Mouse (Mus musculus) thymus, postnatal 36 days (tissue): ENCODE measurements around the gene 4930579G24Rik.
A peak's percentile ranks its signal among the peaks of the same experiment; 100 is the strongest.

Source experiments
- DNase-seq, 2 experiments: peaks; one replicate each; pipeline ENCODE4 v3.0.0; 2022; ENCODE audit warnings: mixed read lengths in 2 of 2

4930579G24Rik gene

DNA sequence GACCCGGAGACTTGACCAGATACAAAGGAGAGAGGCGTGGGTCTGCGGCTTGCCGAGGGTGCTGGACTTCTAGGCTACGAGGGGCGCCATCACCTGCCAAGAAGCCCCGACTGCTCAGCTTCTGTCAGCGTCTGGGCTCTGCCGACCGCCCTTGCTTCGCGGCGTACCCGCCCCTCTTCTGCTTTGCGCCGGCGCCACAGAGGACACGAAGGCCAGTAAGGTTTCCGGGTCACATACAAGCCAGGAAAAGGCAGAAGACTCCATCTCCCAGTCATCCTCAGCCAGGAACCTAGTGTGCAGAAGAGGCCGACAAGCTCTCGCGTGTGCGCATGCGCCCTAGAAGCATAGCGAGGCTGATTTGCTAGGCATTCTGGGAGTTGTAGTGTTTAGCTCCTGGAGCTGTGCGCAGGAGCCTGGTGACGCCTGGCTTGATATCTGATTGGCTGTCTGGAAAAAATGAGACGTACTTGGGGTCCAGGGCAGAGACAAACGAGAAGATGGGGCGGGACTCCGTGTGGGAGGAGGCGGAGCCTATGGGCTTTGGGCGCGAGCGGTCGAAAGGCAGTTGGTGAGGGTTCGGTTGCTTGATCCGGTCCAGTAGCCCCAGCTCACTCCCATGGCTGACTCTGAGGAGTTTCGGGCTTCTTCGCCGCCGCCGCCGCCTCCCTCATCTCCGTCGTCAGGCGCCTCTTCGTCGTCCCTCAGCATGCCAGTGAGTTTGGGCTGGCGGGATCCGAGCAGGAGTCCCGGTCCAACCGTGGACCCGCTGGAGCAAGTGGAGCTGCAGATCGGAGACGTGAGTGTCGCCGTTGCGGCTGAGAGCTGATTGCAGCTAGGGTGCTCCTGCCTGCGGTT is at the start of gene 4930579G24Rik:
4930579G24Rik (plus strand) TSS at position 519 of the 855 bp plus-strand sequence.
- peak; percentile 92 to 96 for DNase-seq

DNA sequence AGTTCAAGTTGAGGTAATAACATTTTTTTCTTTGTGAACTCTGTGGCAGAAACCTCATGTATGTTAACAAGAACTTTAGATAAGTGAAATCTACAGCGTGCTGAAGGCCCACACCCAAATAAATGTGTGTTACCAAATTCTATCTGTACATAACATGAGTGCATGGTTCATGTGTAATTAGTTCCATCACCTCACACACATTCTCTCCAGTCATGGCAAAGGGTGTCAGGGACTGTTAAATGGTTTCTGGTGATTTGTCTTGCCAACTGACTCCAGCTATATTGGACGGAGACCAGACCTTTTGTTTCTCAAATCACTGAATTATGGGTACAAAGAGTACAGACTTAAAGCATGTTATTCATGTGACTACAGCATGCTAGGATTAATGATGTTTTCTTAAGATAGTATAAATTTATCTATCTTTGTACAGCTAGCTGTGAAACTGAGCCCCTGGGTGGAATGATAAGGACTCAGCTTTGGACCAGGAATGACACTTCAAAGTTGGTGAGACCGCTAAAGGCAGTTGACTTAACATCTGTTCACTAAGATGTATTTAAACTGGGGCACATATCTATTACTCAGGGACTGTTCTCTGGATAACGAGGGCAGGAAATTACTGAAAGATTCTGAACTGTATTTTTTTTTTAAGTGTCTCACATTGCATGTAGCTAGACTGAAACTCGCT is 48.8 kb upstream of the 4930579G24Rik start:
- no peak for DNase-seq

DNA sequence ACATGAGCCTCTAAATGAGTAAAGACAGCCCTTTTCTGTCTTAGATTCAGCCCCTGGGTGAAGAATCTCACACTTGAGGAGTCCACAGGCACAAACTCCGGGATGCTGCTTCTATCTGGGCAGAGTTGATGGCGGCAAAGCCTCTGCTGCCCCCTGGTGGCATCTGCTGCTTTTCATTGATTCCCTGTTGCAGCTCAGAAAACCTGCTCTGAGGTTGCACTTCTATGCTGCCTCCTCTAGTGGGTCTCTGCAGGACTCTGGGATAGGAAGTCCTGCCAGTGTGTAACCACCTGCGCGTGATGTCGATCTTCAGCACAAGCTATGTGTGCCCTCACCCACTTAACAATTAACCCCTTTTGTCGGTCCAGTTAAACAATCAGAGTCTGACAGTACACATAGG is 42.1 kb upstream of the 4930579G24Rik start:
- peak; percentile 82 to 85 for DNase-seq

DNA sequence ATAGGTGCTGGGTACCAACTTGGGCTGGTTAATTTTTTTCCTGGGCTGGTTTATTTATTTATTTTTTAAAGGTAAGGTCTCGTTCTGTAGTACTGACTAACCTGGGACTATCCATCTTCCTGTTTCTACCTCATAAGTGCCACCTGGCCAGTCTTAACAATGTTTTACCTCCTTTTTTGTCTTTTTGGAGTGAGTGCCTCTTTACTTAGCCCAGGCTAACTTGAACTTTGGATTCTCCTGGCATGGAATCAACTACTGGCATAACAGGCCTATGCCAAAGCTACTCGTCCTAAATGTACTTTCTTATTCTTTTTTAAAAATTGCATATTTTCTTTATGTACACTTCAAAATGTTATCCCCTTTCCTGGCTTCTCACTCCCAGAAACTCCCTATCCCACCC is 39.2 kb upstream of the 4930579G24Rik start:
- DNase-seq = no peak

DNA sequence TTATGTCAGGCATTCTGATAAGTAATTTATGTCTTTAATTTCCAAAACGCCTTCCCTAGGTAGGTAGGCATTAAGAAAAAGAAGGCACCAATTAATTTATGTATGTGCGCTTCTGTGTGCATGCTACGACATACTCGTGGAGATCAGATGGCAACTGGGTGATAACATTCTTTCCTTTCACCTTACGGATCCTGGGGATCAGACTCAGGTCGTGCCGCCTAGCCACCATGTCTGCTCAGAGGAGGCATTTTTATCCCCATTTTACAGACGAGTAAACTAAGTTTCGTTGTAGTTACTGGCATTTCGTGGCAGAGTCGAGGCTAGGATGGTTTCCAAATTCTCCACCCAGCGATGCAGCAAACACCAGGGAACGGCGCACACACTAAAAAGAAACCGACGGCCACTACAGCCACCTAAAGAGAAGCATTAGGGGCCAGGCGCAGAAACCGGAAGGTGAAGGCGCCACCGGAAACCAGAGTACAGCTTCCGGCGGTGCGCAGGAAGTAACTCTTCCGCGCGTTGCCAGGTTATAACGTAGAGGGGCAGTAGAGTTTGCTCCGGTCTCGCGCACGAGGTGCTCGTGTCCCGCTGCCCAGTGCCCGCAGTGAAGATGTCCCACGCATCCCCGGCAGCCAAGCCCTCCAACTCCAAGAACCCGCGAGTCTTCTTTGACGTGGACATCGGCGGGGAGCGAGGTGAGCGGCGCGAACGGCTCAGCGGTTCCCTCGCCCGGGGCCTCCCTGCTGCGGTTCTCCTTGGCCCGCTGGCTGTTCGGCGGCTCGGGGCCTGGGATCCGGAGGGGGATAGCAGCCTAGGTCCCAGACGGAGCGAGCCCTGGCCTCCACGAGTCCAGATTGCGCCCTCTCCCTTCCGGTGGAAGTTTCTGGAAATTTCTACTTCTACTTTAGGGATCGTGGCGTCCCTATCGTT is 37.8 kb upstream of the 4930579G24Rik start, which contains the start of gene Ppid:
Ppid (plus strand) TSS at position 480 of the 930 bp plus-strand sequence.
- DNase-seq = peak; percentile 69 to 75

DNA sequence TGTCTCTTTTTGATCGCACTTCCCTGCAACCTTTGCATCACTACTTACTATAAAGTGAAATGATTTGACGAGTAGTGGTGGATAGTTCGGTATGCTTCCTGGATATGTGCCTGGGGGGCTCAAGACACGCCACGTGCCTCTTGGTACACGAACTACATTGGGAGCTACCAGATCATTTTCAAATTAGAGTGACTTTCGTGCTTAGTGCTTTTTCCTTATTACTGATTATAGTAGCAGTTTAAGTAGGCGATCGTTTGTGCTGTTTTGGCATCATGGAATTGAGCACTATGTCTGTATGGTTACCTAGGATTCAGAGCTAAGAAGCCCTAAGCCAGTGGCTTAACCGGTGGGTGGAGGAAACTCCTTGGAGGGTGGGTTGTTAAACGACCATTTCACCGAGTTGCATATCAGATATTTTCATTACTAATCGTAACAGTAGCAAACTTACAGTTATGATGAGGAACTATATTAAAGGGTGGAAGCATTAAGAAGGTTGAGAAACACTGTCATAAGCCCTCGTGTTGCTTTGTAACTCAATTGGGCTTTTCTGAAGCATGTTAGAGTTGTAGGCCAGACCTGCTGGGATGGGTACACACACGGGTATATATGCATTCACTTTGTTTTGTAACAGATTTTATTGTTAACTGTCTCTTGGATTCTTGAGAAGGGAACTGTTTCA is 36.9 kb upstream of the 4930579G24Rik start:
- no peak for DNase-seq

DNA sequence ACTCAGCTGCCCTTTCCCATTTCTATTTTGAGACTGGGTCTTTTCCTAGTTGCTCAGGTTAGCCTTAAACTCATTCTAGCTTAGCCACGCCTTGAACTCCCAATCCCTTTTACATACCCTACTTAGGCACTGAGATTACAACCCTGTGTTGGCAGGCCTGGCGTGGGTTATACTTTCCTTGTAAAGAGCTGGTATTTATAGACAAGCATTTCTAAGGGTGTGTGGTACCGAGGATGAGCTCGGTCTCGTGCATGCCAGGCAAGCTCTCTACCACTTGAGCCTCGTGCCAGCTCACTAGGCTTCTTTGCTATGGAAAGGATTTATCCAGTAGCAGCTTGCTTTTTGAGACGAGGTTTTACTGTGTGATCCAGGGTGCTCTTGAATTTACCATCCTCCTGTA is 33.4 kb upstream of the 4930579G24Rik start:
- DNase-seq = no peak

DNA sequence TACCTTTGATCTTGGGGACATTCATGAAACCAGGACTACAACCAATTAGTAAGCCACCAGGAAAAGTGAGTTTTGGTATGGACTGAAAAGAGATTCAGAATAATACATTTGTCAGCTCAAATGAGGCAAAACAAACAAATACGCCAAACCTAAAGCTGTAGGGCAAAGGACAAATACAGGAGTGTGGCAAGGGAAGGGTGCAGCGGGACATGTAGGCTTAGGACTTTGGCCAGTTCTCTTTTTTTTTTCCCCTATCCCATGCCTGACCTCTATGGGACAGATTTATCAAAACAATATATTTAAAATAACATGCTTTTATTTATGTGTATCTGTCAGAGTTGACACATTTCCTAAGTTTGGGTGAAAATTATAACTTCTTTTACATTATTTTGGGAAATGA is 19.0 kb upstream of the 4930579G24Rik start:
- DNase-seq = no peak

DNA sequence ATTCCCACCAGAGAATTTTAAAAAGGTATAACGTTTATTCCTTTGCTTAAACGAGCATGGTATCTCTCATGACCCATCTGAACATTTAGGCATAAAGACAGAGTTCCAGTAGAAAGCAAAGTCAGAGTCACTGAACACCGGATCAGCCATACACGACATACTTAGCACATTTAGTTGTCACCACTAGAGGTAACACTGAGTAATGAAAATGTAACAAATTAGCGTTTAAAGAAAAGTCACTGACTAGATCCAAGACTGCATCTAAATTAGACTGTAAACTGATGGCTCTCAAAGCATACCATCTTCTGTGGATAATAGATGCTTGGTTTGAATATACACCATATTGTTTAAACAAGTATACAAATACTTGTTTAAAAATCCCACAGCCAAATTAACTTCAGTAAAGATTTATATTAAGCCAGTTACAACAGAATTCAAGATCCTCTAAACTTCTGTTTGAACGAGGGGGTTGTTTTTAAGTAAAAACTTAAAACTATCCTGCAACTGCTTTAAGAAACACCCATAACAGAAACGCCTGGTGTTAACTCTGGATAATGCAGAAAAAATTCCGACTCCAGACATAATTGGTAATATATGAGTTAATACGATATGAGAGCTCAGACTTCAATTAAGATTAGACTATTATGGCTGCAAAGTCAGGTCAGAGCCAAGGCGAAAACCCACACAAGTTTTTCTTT is 1.2 kb upstream of the 4930579G24Rik start:
- DNase-seq = no peak

DNA sequence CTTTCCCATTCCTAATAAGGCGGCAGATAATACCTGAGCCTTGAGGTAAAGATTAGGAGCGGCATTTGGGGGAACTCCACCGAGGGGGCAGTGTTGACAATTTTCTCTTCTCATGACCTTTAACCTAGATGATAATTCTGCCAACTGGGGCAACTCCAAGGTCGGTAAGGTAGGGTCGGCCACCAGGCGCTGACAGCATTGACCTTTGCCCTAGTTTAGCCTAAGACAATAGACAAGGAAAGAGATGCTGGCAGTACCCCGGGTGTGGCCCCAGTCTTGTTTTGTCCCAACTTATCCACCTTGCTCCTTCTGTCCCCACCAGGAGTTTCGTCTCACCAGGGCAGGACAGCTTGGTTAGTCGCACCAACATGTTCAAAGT is 708 bp upstream of the 4930579G24Rik start:
- no peak for DNase-seq

DNA sequence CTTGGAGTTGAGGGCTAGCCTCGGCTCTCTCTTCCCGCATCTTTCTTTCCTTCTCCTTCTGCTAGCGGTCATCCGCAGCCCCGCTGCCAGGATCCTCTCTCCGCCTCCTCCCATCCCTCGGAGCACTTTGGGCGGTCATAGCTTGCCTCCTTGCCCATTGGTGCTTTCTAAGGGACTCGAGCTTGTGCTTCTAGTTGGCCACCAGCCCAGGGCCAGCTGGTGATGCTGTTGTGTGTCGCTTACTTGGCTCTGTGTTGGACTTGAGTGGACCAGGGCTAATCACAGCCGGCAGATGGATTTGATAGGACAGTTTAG is 494 bp downstream of the 4930579G24Rik start, which contains the start of gene Etfdh:
Etfdh (minus strand) TSS at position 85 of the 315 bp plus-strand sequence.
- no peak for DNase-seq

DNA sequence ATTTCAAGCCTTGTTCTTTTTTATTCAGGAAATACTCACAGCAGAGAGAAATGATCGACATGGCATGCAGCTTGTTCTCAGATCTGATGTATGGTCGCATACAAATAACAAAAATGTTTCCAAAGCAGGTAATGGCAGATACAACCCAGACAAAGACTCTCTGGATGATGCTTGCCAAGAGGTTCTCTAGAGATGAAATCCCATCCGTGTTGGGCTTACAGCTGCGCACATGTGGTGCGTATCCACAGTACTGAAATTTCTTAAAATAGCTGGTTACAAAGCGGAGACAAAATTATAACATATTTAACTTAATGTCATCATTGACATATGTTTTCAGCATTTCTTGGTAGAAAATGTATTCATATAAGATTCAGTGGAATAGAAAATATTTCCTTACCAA is 23.2 kb downstream of the 4930579G24Rik start:
- no peak for DNase-seq

DNA sequence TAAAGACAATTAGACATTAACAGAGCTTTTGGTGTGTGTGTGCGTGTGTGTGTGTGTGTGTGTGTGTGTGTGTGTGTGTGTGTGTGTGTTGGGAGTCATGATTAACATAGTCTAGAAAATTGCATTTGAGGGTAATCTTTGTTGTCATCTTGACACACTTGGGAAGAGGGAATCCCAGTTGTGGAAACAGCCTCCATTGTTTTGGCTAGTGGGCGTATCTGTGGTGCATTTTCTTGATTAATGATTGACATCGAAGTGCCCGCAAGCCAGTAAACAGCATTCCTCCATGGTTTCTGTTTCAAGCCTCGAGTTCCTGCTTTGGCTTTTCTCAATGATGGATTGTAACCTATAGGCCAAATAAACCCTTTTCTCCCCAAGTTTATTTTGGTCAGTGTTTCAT is 27.8 kb downstream of the 4930579G24Rik start:
- no peak for DNase-seq

DNA sequence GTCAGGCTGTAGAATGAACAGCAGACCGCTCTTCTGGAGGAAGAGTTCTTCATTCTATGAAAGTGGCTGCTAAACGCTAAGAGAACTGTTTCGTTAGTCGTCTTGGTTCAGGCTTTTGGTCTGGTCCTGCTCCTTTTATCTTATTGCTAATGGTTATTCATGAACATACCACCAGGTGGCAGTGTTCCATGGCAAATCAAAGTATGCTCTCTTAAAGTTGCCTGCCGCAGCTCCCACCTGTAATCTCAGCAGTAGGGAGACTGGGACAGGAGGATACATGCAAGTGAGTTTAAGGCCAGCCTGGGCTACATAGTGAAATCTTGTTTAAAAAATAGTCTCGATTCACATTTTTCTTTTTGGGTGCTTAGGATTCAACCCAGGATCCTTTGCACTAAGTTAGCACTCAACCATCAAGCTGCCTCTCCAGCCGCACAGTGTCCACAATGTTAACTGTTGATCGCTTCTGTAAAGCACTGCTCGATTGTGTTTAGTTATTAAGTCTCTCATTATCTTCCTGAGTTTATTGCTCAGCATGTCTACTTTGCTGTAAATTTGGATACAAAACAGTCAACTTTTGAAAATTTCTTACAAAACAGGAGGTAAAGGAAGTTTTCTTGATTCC is 36.0 kb downstream of the 4930579G24Rik start:
- DNase-seq = no peak

DNA sequence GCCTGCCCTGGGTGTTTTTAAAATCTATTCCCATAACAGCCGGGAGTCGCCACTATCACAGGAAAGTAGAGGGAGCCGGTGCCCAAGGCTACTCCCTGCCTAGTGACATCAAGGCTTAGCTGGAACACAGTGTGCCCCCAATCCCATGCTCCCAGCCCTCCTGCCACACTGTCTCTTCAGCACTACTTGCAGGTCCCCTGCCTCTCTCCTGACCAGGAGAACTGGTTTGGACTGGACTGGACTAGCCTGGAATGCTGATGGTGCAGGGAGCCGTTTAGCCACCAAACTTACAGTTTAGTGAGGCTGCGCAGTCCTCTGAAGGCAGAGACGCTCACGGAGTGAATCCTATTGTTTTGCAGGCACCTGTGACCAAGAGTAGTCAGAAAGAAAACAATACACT is 41.7 kb downstream of the 4930579G24Rik start:
- DNase-seq = no peak

DNA sequence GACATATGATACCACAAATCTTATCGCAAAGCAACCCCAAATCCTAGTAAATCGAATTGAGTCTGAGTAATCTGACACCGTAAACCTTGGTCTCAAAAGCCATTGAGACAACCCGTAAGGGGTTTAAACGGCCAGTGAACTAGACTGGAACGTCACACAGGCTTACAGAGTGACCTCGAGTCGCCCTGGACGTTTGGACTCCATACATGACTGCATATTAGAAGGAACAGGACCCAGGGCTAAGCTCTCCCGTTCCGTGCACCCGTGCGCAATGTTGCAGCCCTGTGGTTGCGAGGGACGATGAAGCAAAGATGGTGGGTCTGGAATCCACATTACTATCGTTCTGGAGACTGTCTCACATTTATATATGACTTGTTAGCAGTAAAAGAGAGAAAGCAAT is 43.3 kb downstream of the 4930579G24Rik start:
- no peak for DNase-seq

DNA sequence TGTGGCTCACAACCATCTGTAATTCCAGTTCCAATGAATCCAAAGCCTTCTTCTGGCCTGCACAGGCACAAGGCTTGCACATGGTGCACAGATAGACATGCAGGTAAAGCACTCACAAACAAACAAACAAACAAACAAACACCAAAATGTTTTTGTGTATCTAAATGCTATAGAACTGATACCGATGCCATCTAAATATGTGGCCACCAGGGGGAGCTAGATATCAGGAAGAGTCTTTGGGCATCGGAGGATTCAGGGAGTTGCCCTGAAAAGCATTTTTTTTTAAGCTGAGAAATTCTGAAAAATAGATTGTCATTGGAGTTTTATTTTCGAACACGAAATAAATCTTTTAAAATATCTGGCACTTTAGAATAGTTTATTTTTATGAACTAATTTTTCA is 44.2 kb downstream of the 4930579G24Rik start:
- DNase-seq = peak in 1 of 2 experiments; percentile 19

DNA sequence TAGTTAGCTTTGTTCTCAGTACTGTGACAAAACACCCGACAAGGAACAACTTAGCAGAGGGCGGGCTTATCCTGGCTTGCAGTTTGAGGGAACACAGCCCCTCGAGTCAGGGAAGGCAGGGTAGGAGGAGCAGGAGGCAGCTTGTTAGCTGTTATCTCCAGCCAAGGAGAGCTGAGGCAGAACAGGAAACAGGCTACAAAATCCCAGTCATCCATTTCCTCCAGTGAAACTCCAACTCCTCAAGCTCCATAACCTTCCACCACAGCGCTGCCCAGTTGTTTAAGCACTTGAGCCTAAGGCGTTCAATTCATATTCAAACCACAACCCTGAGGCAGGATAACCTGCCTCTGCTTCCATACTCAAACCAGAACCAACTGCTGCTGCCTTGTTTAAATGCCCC is 45.8 kb downstream of the 4930579G24Rik start:
- no peak for DNase-seq

DNA sequence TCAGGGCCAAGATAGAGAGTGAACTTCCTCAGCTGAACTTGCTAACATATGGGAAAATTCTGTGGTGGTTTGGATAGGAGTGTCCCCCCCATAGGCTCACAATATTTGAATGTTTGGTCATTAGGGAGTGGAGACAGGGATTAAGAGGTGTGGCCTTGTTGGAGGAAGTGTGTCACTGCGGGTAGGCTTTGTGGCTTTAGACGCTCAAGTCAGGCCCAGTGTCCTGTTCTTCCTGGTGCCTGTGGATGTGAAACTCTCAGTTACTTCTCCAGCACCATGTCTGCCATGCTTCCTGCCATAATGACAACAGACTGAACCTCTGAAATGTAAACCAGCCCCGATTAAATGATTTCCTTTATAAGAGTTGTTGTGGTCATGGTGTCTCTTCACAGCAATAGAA is 47.5 kb downstream of the 4930579G24Rik start:
- no peak for DNase-seq
